Mouse (Mus musculus): ENCODE data around the gene Ksr2. TPM values are rescaled to one million over a fixed set of nuclear protein-coding genes. Genes with fewer than 3 reads are reported as not detected.
A peak's percentile ranks its signal among the peaks of the same experiment; 100 is the strongest.

The Ksr2 gene
- polyA plus RNA-seq, 1 experiment from 2014 or later: 0.15 TPM

GRCm38 (mm10) chr5:117651238-117651886, 237.6 kb downstream of the Ksr2 start:
- no peak for ATAC-seq (ENCODE audit: low FRiP score, low read depth)
- H3K27me3 ChIP-seq: no peaks in the 10 kb centered on the region
- no peak overlapping the region for H3K4me3 ChIP-seq
- no peak overlapping the region for H3K9ac ChIP-seq
- WGBS: 44% methylated on average over 14 of the region's 14 CpGs
- H3K4me2 ChIP-seq (replicated peaks): no peak overlapping the region
- H3K27ac ChIP-seq: no peak overlapping the region
- no peaks in the 10 kb centered on the region for H3K4me1 ChIP-seq
- H3K9me3 ChIP-seq: no peaks in the 10 kb centered on the region
- H3K36me3 ChIP-seq: no peaks in the 10 kb centered on the region

- no peak for ATAC-seq (ENCODE audit: low FRiP score, low read depth)
Observed at GRCm38 (mm10) chr5:117658641-117659040, 244.8 kb downstream of the Ksr2 start.

GRCm38 (mm10) chr5:117659596-117659995, 245.8 kb downstream of the Ksr2 start:
- no peak overlapping the region for H3K4me3 ChIP-seq
- H3K4me2 ChIP-seq (replicated peaks): no peak overlapping the region
- H3K9ac ChIP-seq: no peak overlapping the region
- no peaks in the 10 kb centered on the region for H3K4me1 ChIP-seq
- H3K27me3 ChIP-seq: no peaks in the 10 kb centered on the region
- H3K36me3 ChIP-seq: no peaks in the 10 kb centered on the region
- H3K27ac ChIP-seq: no peak overlapping the region
- WGBS: 75% methylated on average over 13 of the region's 13 CpGs
- H3K9me3 ChIP-seq: no peaks in the 10 kb centered on the region
- ATAC-seq (ENCODE audit: low FRiP score, low read depth): no peak

More at GRCm38 (mm10) chr5:117658641-117659040, 244.8 kb downstream of the Ksr2 start:
- Histone ChIP-seq H3K27ac (no peak overlapping the region), H3K4me2 (replicated peaks) (no peak overlapping the region), H3K9ac (no peak overlapping the region), H3K4me1 (no peaks in the 10 kb centered on the region), H3K9me3 (no peaks in the 10 kb centered on the region), H3K27me3 (no peaks in the 10 kb centered on the region), H3K4me3 (no peak overlapping the region), H3K36me3 (no peaks in the 10 kb centered on the region)
- WGBS: 31% methylated on average over 6 of the region's 6 CpGs

- H3K27ac ChIP-seq: no peak overlapping the region
- WGBS: 7% methylated on average over 9 of the region's 9 CpGs
- no peak for ATAC-seq (ENCODE audit: low FRiP score, low read depth)
Observed at GRCm38 (mm10) chr5:117665181-117665580, 251.4 kb downstream of the Ksr2 start.

GRCm38 (mm10) chr5:117667314-117667713, 253.5 kb downstream of the Ksr2 start:
- WGBS: 70% methylated on average over 3 of the region's 4 CpGs
- Histone ChIP-seq H3K4me2 (replicated peaks) (no peak overlapping the region), H3K4me1 (peaks cover 34% of the 10 kb centered on the region), H3K9ac (no peak overlapping the region), H3K27me3 (no peaks in the 10 kb centered on the region; the same call in 1 of the 2 replicates), H3K27ac (no peak overlapping the region), H3K36me3 (no peaks in the 10 kb centered on the region), H3K9me3 (no peaks in the 10 kb centered on the region), H3K4me3 (no peak overlapping the region)
- no peak for ATAC-seq (ENCODE audit: low FRiP score, low read depth)

More at GRCm38 (mm10) chr5:117665181-117665580, 251.4 kb downstream of the Ksr2 start:
- no peak overlapping the region for H3K4me3 ChIP-seq
- H3K4me2 ChIP-seq (replicated peaks): peak overlapping the region; percentile 14; the same call in 1 of the 2 replicates
- no peaks in the 10 kb centered on the region; the same call in 1 of the 2 replicates for H3K27me3 ChIP-seq
- H3K4me1 ChIP-seq: peaks cover 20% of the 10 kb centered on the region
- H3K36me3 ChIP-seq: no peaks in the 10 kb centered on the region
- H3K9ac ChIP-seq: no peak overlapping the region
- H3K9me3 ChIP-seq: no peaks in the 10 kb centered on the region

- 68% methylated on average over 4 of the region's 4 CpGs for WGBS
Observed at GRCm38 (mm10) chr5:117669265-117669664, 255.5 kb downstream of the Ksr2 start.

GRCm38 (mm10) chr5:117669843-117670242, 256.0 kb downstream of the Ksr2 start:
- WGBS: 59% methylated on average over 7 of the region's 7 CpGs
- no peak overlapping the region for H3K4me2 ChIP-seq (replicated peaks)
- no peaks in the 10 kb centered on the region for H3K9me3 ChIP-seq
- H3K4me3 ChIP-seq: no peak overlapping the region
- H3K27me3 ChIP-seq: no peaks in the 10 kb centered on the region; the same call in 1 of the 2 replicates
- peaks cover 34% of the 10 kb centered on the region for H3K4me1 ChIP-seq
- H3K36me3 ChIP-seq: no peaks in the 10 kb centered on the region
- H3K9ac ChIP-seq: no peak overlapping the region
- no peak overlapping the region for H3K27ac ChIP-seq
- no peak for ATAC-seq (ENCODE audit: low FRiP score, low read depth)

More at GRCm38 (mm10) chr5:117669265-117669664, 255.5 kb downstream of the Ksr2 start:
- Histone ChIP-seq H3K4me3 (no peak overlapping the region), H3K27me3 (no peaks in the 10 kb centered on the region; the same call in 1 of the 2 replicates), H3K27ac (no peak overlapping the region; the same call in 1 of the 2 replicates), H3K9ac (no peak overlapping the region), H3K36me3 (no peaks in the 10 kb centered on the region), H3K4me2 (replicated peaks) (no peak overlapping the region), H3K9me3 (no peaks in the 10 kb centered on the region), H3K4me1 (peaks cover 34% of the 10 kb centered on the region)
- 0 out of 2 replicates have a peak, but pooled peaks have one; percentile 9 for ATAC-seq (ENCODE audit: low FRiP score, low read depth)

- Histone ChIP-seq H3K4me2 (replicated peaks) (no peak overlapping the region), H3K9ac (no peak overlapping the region), H3K27me3 (no peaks in the 10 kb centered on the region; the same call in 1 of the 2 replicates), H3K9me3 (no peaks in the 10 kb centered on the region), H3K36me3 (no peaks in the 10 kb centered on the region), H3K27ac (no peak overlapping the region), H3K4me3 (no peak overlapping the region), H3K4me1 (peaks cover 23% of the 10 kb centered on the region)
- 31% methylated on average over 6 of the region's 6 CpGs for WGBS
- ATAC-seq (ENCODE audit: low FRiP score, low read depth): no peak
Observed at GRCm38 (mm10) chr5:117671362-117671761, 257.6 kb downstream of the Ksr2 start.

- H3K9me3 ChIP-seq: no peaks in the 10 kb centered on the region
- H3K9ac ChIP-seq: no peak overlapping the region
- no peak for ATAC-seq (ENCODE audit: low FRiP score, low read depth)
- WGBS: 75% methylated on average over 8 of the region's 8 CpGs
- H3K27ac ChIP-seq: no peak overlapping the region
- H3K4me3 ChIP-seq: no peak overlapping the region
- peaks cover 7% of the 10 kb centered on the region; the same call in 1 of the 2 replicates for H3K4me1 ChIP-seq
- no peaks in the 10 kb centered on the region for H3K27me3 ChIP-seq
- no peaks in the 10 kb centered on the region for H3K36me3 ChIP-seq
- no peak overlapping the region for H3K4me2 ChIP-seq (replicated peaks)
Observed at GRCm38 (mm10) chr5:117675840-117676239, 262.0 kb downstream of the Ksr2 start.

- Histone ChIP-seq H3K27me3 (no peaks in the 10 kb centered on the region), H3K9ac (no peak overlapping the region), H3K27ac (no peak overlapping the region), H3K4me3 (no peak overlapping the region), H3K4me2 (replicated peaks) (no peak overlapping the region), H3K36me3 (no peaks in the 10 kb centered on the region), H3K9me3 (no peaks in the 10 kb centered on the region), H3K4me1 (no peaks in the 10 kb centered on the region)
- WGBS: 89% methylated on average over 6 of the region's 6 CpGs
- no peak for ATAC-seq (ENCODE audit: low FRiP score, low read depth)
Observed at GRCm38 (mm10) chr5:117677231-117677630, 263.4 kb downstream of the Ksr2 start.

GRCm38 (mm10) chr5:117678371-117678770, 264.6 kb downstream of the Ksr2 start:
- Histone ChIP-seq H3K27me3 (no peaks in the 10 kb centered on the region), H3K4me2 (replicated peaks) (no peak overlapping the region), H3K4me1 (no peaks in the 10 kb centered on the region), H3K4me3 (no peak overlapping the region), H3K9me3 (no peaks in the 10 kb centered on the region), H3K9ac (no peak overlapping the region), H3K27ac (no peak overlapping the region), H3K36me3 (no peaks in the 10 kb centered on the region)
- ATAC-seq (ENCODE audit: low FRiP score, low read depth): no peak
- WGBS: 60% methylated on average over 4 of the region's 5 CpGs

- Histone ChIP-seq H3K4me1 (no peaks in the 10 kb centered on the region), H3K27ac (no peak overlapping the region), H3K27me3 (no peaks in the 10 kb centered on the region), H3K36me3 (no peaks in the 10 kb centered on the region), H3K4me2 (replicated peaks) (no peak overlapping the region), H3K9ac (no peak overlapping the region), H3K4me3 (no peak overlapping the region), H3K9me3 (no peaks in the 10 kb centered on the region)
- ATAC-seq (ENCODE audit: low FRiP score, low read depth): no peak
- 90% methylated on average over 3 of the region's 3 CpGs for WGBS
Observed at GRCm38 (mm10) chr5:117682226-117682625, 268.4 kb downstream of the Ksr2 start.

- H3K27me3 ChIP-seq: no peaks in the 10 kb centered on the region
- H3K4me2 ChIP-seq (replicated peaks): no peak overlapping the region
- H3K27ac ChIP-seq: no peak overlapping the region
- H3K9ac ChIP-seq: no peak overlapping the region
- peaks cover 11% of the 10 kb centered on the region; the same call in 1 of the 2 replicates for H3K4me1 ChIP-seq
- WGBS: 93% methylated on average over 8 of the region's 8 CpGs
- no peak for ATAC-seq (ENCODE audit: low FRiP score, low read depth)
- H3K36me3 ChIP-seq: no peaks in the 10 kb centered on the region
- no peak overlapping the region for H3K4me3 ChIP-seq
- H3K9me3 ChIP-seq: no peaks in the 10 kb centered on the region
Observed at GRCm38 (mm10) chr5:117684491-117684890, 270.7 kb downstream of the Ksr2 start.
